Mouse (Mus musculus) bone marrow, adult 2 months (tissue): ENCODE measurements at regions not wholly inside any gene's neighbourhood (a gene's known extent, or its start where the extent isn't known, plus 50 kb on each side); places are given as distances from the start of the nearest gene placed in this dataset.

Experiments
- CTCF ChIP-seq: fragments of 200-500 bp; IDR thresholded peaks from 2 replicates; pipeline ENCODE4 v1.5.1; 2011; ENCODE audit warnings: low read length, control low read depth; ENCODE audit not compliant: control insufficient read depth, insufficient read depth
- POLR2A ChIP-seq: fragments of 200-500 bp; IDR thresholded peaks from 2 replicates; pipeline ENCODE4 v1.6.1; 2011; ENCODE audit warnings: low read depth, mild to moderate bottlenecking, control low read depth, low read length, borderline replicate concordance; ENCODE audit not compliant: control insufficient read depth

- TF ChIP-seq CTCF (no peak), POLR2A (no peak)
Observed at GRCm38 (mm10) chr4:55762389-55762788, 230.1 kb upstream of the Klf4 start.
